Mouse (Mus musculus): ENCODE data around the gene Capzb.

DNA sequence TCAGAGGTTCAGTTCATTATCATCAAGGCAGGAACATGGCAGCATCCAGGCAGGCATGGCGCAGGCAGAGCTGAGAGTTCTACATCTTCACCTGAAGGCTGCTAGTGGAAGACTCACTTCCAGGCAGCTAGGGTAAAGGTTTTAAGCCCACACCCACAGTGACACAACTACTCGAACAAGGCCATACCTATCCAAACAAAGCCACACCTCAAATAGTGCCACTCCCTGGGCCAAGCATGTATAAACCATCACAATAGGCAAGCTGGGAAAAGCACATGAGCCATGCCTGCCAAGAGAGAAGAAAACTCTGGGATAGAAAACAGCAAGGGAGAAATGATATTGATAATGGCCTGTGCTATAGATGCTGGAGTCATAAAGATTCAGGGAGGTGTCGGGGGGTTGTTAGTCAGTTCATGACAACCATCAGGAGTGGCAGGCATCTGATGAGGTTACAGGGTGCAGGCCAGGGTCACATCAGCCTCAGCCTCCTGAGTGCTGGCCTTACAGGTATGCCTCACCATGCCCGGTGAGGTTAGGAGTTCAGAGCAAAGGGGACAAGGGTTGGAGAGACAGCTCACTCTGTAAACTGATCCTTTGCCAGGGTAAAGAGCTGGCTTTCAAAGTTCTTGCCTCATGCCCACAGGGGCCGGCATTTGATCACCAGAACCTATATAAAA is 6.8 kb upstream of the Capzb start:
- TF ChIP-seq FLI1 (IDR thresholded peaks at IDR 0.05; ENCODE audit: low read length) (no peak), GATA1 (IDR thresholded peaks at IDR 0.05; ENCODE audit: borderline replicate concordance, low read length) (no peak)
